Mouse (Mus musculus) erythroid progenitor cell, adult 5-6 weeks (primary cell): ENCODE results near the gene Map1b. TPM values are rescaled to one million over a fixed set of nuclear protein-coding genes. Genes with fewer than 3 reads are reported as not detected.

Source experiments
- ATAC-seq: replicated peaks from 2 replicates; pipeline ENCODE4 v1.8.0; 2016; ENCODE audit warnings: moderate number of reproducible peaks, mild to moderate bottlenecking, moderate TSS enrichment, inconsistent platforms; ENCODE audit not compliant: poor library complexity, low FRiP score, severe bottlenecking
- total RNA-seq, 2 experiments: library from RNA; stranded (forward) in 1 of 2; stranded (reverse) in 1 of 2; fragments of 150-400 nt in 1 of 2; fragments of 186-747, 209-891 nt in 1 of 2; gene quantifications; 2 replicates each; pipeline versions ENCODE4 v1.2.3 to v1.2.4; 2015 to 2017; ENCODE audit warnings: low replicate concordance in 2 of 2

The Map1b gene
- total RNA-seq, 2 experiments from 2014 or later, result not detected

DNA sequence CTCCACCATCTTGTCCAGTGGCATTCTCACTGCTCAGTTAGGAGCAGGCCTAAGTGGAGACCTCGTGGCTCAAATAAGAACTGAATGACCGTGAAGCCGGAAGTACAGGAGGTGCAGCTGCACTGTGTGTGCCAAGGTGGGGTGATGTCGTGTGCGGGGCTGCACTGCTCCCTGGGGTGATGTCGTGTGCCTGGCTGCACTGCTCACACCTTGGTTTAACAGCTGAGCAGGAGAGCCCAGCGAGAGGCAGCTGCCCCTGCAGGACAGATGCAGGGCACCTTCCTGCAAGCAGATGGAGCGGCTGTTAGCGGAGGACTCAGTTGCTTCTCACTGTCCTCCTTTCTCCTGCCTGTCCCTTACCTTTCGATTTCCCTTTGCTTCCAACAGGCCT, 102.0 kb downstream of the Map1b start:
- no peak for ATAC-seq

DNA sequence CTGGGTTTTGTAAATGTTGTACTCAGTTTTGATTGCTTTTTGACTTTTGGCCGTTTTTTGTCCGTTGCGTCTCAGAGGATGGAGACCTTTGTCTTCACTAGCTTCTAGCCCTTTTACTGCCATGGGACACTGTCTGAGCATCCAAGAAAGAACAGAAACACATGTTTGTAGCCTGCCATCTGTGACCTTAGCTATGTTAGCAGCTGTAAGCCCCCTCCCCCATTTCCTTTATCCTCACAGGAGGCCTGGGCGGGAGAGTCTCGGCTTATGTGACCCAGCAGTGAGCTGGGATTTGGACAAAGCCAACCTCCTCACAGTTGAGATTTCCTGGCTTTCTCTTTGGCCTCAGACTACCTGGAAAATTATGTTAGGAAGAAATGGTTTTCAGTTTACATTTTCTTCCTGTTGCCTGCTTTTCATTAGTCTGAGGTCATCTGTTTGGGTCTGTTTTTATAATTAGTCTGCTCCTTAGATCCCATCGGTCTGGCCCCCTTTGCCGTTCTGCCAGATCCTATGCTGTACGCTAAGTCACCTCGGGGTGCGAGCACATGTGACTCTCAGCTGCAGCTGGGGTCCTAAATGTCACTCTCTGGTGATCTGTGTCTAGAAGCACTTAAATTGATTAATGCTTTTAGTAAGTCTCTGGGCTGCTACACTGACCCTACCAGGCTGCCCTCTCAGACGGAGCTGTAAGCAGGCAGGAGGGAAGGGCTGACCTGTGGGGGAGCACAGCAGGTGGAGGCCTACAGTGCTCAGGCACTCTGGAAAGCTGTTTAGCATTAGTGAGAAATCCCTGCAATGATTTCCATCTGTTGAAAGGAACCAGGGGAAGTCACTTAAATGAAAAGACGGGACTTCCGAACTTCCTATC, 102.6 kb downstream of the Map1b start:
- no peak for ATAC-seq

DNA sequence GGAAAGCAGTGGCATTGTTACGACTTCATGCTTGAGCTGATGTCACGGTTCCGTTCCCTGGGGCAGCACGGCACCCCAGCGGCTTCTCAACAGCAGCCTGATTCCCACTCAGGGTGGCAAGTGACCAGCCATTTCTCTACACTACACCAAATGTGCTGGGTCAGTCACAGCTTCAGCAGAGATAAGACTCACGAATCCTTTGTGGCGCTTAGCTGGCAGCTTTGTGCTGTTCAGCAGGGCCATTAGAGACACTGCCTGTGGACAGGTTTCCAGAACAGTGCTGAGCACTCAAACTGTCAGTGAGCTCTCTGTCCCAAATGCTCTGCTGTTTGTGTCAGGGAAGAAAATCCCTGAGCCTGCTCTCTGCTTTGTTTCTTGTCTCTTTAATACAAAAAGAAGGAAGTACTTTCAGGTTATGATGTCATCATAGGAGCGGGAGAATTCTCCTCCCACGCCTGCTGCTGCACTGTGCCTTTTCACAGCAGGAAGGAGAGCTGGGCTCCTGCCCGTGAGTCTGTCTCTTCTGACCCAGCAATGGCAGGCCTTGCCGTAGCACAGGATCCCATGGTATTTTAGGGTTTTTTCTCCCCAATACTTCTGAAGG, 103.8 kb downstream of the Map1b start:
- no peak for ATAC-seq

DNA sequence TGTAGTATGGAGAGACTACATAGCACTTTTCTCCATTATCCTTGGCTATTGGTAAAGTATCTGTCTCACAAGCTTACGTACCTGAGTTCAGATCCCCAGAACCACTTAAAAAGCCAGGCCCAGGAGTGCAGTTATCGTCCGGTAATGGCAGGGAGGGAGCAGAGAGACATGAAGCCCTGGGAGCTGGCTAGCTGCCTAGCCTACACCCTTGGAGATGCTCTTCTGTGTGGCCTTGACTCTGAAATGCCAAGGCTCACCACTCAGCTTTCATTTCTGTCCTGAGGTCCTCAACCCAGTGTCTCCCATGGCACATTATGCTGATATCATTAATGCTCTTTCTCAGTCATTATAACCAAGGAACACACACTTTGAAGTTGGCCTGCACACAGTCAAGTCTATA, 104.6 kb downstream of the Map1b start:
- no peak for ATAC-seq

DNA sequence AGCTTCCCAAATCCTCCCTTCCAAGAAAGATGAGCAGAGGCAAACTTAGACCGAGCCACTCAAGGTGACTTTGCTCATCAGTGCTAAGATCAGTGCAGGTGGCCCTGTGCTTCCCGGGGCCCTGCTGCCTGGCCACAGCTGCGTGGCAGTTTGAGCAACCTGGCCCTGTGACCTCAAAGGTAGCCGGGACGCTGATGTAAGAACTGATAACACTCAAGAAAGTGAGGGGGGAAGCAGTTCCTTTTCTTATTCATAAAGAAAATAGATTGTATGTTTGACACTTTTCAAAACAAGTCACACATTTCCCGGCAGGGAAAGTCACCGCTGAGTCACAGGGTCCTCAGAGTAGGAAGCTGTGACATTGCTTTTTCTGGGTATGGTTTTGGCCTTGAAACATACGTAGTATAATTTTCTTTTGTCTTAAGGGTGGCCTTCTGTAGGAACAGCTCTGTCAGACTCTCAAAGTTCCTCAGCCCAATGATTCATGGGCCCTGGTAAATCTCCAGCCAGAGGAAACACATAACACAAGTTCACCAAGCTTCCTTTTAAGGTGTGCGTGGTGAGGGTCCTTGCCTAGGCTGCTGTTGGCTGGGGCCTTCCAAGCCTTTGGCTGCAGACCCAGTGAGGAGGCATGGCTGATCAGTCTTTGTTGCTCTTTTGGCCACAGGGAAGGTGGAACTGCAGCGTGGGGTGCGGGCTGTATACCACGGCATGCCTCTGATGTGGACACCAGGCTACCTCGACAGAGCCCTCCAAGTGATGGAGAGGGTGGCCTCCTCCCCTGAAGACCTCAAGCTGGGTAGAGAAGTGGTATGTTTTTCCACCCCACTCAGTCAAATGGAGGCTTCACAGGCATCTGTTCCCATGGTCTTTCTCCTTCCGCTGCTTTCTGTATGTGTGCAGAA, 105.5 kb downstream of the Map1b start:
- ATAC-seq, result no peak

DNA sequence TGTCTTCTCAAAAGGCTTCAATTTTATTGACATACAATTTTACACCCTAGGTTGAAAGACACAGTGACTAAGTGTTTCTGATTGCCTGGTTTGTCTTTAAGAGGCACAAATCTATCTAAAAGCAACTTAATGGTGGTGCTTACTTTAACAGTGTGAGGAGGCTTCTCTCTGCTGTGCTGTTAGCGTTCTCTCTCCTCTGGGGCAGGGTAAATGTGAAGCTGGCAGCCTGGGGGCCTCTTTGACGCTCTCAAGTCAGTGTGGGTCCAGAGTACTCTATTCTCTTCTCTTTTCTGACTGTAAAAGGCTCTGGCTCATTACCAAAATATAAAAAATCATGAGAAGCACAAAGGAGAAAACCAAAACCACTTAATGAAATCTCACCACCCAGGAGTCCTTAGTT, 107.1 kb downstream of the Map1b start:
- ATAC-seq, result no peak

DNA sequence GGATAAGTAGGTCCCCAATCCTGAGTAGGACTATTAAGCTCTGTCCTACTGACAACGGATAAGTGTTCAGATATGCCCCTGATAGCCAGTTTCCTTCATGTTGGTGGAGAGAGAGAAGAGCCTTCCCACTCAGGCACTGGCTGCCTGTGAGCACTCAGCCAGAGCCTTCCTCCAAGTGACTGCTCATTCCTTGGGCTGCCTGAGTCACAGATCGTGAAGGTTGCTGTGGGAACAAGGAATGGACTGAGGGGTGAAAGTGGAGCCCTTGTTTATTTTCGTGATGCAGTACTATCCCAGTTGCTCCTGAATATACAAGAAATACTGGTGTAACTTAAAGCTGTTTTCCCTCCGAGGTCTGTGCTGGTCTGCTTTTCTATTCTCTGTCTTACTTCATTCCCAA, 117.0 kb downstream of the Map1b start:
- ATAC-seq, result no peak

DNA sequence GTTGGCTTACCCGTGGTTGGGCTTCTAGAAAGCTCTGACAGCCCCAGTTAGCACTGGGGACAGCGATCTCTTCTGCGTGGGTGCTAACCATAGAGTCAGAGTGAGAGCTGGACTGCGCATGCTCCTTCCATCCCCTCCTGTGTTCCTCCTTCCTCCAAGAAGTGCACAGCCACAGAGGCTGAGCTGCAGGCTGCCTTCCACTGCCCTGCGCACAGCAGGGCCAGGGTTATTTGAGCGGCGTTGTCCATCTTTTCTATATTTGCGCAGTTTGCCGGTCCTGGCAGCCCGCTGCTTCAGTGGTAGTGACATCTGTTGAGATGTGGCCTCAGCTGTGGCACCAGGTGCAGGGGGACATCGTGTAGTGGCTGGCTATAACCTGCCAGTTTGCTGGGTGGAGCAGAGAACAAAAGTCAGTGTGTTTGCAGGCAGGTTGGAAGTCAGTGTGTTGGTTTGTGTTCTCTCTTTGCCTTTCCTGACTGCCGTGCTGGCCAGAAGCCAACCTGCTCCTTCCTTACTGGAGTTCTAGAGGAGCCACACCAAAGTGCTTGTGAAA, 118.1 kb downstream of the Map1b start:
- no peak for ATAC-seq

DNA sequence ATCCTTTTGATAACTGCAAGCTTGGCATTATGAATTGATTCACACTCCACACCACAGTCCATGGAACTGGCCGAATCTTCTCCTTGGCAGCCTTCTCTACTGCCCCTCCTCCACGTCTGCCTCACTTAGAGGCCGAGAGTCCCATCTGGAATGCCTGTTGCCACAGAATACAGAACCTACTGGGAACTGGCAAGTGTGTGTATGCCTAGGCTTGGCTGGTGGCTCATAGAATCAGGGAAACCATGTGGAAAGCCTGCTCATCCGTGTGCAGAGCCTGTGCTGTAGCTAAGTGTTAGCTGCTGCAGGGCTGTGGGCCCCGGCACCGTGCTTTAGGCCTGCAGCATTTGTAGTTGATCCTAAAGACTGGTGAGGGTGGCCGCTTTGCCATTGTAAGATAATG, 119.1 kb downstream of the Map1b start:
- no peak for ATAC-seq

DNA sequence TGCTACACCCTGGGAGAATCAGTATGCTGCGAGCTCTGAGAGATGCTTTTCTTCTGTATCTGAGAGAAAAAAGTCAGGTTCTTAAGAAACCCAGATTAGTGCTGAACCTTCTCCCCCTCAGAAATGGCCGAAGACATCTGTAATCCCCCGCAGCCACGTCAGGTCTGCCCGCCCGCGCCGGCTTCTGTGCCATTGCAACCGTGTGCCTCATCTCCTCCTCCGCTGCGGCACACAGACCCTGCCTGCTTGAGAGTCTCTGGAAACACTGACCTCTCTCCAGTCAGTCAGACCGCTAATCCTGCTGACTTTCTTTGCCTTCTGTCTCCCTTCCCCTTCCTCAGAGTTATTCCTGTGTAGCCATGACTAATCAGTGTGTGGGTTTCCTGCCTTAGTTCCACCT, 120.8 kb downstream of the Map1b start:
- no peak for ATAC-seq

DNA sequence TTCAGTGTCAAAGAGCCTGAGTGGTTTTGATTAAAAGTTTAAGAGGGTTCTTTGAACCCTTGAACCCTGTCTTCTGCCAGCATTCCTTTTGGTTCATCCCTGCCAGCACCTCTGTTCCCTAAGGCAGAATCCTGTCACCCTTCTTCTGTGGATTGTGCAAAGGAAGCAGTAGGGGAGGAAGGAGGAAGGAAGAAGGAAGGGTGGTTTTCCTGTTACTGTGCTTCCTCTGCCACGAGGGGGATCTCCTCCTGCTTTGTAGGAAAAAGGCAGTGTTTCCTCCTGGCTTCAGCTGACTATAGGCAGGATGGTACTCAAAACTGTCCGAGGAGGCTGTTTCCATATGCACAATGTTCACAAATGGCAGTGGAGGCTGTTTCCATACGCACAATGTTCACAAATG, 121.6 kb downstream of the Map1b start:
- no peak for ATAC-seq

DNA sequence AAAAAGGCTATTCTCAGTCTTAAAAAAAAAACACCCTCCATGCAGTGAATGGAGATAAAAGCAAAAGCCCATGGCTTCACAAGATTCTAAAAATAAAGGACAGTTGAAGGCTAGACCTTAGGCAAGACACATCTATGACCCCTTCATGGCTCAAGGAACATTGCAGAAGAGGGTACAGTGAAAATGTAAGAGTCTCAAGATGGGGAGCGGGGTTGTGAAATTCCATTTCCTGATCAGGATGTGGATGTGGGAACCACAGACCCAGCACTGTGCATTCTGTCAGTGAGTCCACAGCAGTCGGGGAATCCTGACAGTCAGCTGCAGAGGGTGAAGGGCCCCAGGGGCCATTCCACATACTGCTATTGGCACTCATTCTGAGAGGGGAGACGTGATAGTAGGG, 123.2 kb downstream of the Map1b start:
- ATAC-seq, result no peak

DNA sequence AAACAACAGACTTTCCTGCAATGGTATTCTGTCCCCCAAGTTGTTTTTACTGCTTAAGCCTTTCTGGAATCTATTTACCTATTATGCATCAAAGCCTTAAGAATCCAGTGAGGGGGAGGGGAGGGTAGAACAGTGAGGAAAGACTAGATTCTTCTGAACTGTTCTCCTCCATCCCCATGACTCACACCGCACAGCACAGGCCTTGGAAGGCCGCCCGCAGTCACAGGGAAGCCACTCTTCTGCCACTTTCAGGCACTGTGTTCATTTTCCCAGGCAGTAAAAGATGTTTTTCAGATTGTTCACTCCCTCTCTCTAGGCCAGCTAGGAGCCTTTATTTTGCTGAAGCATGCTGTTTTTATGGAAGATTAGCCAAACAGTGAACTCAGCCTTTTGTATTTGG, 124.9 kb downstream of the Map1b start:
- no peak for ATAC-seq

DNA sequence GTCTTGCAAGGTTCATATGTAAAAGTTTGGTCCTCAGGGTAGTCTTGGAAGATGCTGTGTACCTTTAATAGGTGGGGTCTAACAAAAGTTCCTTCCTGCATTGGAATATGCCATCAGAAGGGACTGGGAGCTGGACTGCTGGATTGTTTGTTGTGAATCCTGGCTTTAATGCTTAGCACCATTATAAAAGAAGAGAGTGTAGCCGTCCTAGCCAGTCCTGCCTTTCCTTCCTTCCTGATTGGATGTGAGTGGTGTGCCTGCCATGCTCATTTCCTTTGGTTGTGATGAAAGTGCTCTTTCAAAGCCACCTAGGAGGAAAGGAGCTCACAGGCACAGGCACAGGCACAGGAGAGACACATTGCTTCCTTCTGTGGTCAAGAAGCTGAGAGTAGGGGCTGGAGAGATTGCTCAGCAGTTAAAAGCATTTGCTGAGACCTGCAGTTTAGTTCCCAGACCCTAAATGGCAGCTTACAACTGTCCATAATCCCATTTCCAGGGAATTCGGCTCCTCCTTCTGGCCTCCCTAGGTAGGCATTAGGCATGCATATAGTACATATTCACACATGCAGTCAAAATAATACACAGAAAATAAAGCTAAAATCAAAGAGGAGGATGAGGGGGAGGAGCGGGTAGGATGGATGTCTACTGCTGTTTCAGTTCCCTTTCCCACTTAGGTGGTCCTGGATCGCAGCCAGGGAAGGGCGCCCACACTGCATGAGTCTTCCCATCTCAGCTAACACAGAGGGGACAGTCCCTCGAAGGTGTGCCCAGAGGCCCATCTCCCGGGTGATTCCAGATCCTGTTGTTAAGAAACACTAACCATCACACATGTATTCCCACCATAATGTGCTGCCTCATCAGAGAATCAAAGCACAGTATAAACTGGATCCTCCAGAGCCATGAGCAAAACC, 128.2 kb downstream of the Map1b start:
- ATAC-seq, result no peak

DNA sequence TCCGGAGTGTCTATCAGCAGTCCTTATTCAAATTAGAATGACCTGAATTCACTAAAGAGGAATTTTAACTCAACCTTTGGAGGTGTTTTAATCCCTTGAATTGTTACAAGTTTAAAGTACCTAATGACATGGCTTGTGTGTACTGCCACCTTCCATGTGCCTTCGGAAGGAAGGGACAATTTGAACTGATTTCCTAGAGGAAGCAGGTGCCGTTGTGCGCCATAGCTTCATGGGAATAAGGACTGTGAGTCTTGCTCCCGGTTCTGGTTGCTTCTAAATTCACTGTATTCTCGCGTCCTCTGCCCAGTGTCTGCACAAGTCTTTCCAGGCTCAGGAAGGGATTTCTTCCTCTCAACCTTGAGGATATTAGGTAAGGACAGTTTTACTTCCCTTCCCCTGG, 130.0 kb downstream of the Map1b start:
- ATAC-seq, result no peak

DNA sequence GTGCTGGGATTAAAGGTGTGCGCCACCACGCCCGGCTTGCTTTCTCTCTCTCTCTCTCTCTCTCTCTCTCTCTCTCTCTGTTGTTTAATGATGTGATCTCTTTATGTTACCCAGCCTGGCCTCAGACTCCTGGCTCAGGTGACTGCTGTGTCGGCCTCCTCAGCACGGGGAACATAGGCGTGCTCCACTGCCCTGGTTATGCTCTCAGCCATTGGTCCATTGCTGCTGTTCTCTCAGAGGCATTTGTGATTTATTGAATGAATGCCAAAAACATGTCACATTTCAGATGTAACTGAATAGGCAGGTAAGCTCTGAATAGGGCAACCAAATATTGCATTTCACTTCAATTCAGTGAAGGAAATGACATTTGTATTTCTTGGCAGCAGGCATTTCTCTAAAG, 130.4 kb downstream of the Map1b start:
- ATAC-seq, result no peak

DNA sequence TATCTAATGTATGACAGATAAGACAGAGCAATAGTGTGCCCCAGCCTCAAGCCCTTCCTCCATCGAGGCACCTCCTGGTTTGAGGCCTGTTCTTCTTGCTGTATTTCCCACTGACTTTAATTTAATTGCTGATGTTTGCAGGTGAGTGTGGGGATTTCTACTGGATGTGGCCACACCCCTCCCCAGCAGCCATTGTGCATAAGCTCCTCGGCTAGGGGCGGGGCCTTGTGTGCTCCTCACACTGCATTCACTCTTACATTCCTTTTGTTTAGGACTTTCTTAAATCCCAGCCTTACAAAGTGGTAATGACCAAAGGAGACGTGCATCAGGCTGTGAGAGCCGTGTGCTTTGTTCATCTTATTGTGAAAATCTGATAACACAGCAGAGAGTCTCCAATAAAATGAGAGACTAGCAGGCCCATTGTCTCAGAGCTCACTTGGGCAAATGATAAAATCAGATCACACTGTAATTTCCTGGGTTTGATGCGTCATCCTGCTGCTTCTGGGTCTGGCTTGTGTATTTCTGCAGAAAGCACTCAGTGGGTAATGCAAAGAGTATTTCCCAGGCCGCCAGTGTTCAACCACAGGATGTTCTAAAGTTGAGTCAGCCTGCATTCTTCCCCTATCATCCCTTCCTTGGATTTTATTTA, 131.7 kb downstream of the Map1b start:
- ATAC-seq, result no peak

DNA sequence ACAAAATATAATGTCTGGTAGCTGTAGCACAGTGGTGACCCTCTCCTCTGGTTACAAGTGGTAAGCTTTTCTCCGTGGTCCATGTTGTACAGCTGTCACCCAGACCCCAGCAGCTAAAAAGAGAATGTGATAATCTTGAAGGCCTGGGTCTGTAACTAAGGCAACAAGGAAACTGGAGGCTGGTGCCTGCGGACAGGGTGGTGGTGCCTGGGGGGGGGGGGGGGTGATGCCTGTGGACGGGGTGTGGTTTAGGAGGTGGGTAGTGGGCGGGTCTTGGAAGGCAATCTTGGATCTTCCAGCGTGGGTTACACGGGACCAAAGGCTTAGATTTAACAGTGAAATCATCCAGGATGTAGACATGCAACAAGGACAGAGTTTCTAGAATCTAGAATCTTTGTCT, 134.0 kb downstream of the Map1b start:
- ATAC-seq, result no peak

DNA sequence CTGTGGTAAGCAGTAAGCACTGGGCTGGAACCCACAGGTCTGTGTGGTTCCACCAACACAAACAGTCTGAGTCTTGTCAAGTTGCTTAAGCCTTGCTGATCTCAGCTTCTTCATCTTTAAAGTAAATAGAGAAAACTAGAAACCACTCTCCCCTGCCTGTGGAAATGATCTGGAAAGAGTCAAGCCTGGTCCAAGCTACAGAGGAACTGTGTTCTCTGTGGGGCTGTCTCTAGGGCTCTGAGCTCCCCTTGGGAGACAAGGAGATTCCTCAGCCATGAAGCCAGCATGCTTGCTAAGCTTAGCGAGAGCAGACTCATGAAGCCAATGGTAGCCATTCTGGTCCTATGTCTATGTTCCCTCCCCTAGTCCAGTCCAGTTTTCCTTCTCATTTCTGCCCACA, 138.1 kb downstream of the Map1b start:
- no peak for ATAC-seq
